Mouse (Mus musculus) Patski (cell line): ENCODE data around the gene Zmiz1. TPM values are rescaled to one million over a fixed set of nuclear protein-coding genes. Genes with fewer than 3 reads are reported as not detected.

ENCODE experiments used
- ATAC-seq: fragments of 100-300 bp; one replicate; pipeline ENCODE4 v1.8.0; 2021
- CTCF ChIA-PET: fragments of 350-600 bp; sonication (Branson Sonifier 250); formaldehyde crosslinking; loops from one replicate; lab custom pipeline; 2022; ENCODE audit warnings: inconsistent platforms; lab: Charles Lee
- POLR2A ChIA-PET: fragments of 350-600 bp; sonication (Branson Sonifier 250); formaldehyde crosslinking; loops from one replicate; lab custom pipeline; 2022; ENCODE audit warnings: antibody characterized with exemption, inconsistent platforms; lab: Charles Lee
- DNase-seq: peaks from one replicate; pipeline ENCODE4 v3.0.0-alpha.2; 2011; ENCODE audit warnings: low read depth, low spot score
- H3K27me3 ChIP-seq: fragments of 371-371 bp; one replicate; pipeline ENCODE4 v1.5.1; 2021
- CTCF ChIP-seq: fragments of 100-300 bp; IDR thresholded peaks from one replicate; pipeline ENCODE4 v1.5.1; 2021
- in situ Hi-C: fragments of 300-500 bp; cut with MboI; formaldehyde crosslinking; loops from 3 replicates; pipeline ENCODE4 v1.11.1; 2018; ENCODE audit warnings: low pct_unique_long_range_greater_than_20kb, mixed read lengths
- polyA plus RNA-seq: library from polyadenylated mRNA; unstranded; gene quantifications from one replicate; pipeline ENCODE4 v1.2.3, GENCODE M21; 2021

The Zmiz1 gene
- polyA plus RNA-seq, 1 experiment from 2014 or later, result 55.2 TPM

- no peak for DNase-seq
- CTCF ChIA-PET, result no interaction called here
- POLR2A ChIA-PET, result interaction anchor here (0.7 to 1.2 kb wide), 3 partner anchors 8 to 30 kb away, joined by 3 to 5 read pairs (median 3); no protein-coding TSS in a partner anchor
- no peak for TF ChIP-seq CTCF
- in situ Hi-C loops, result no loop called here
- H3K27me3 ChIP-seq, result no peaks in the 10 kb centered on the region
- ATAC-seq, result no peak
Measured at GRCm38 (mm10) chr14:25530342-25530741, 71.4 kb downstream of the Zmiz1 start.

DNA sequence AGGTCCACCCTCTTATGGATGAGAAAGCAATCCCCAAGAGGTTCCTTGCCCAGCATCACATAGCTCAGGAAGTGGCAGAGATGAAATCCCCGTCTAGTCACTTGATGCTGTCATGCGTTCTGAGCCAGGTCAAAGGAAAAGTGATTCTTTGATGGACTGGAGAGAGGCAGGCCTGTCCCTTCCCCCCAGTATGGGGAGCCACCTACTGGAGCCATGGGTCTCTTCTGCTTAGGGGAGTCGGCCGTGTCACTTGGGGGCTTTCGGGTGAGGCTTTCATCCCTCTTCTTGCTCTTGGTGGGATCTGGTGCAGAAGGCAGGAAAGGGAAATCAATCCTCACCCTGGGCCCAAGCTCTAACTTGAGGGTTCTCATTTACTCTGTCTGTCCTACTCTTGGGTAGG, 71.8 kb downstream of the Zmiz1 start:
- in situ Hi-C loops, result no loop called here
- ATAC-seq, result no peak
- CTCF ChIA-PET, result no interaction called here

DNA sequence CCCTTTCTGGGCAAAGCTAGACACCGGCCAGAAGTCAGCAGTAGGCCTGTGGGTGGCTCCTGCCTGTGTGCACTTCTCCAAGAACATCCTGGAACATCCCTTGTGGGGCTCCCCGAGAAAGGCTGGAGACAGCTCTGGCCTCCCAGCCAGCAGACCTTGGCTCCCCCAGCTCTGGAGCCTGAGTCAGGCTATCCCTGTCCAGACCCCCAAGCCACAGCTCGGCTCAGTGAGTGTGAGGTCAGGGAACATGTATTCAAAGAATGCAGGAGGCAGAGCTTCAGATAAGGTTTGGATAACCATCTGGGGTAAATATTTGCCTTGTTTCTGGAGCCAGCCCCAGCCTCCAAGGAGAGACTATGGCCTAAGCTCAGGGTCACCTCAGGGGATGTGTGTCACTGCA, 74.0 kb downstream of the Zmiz1 start:
- peak; percentile 86 for ATAC-seq
- in situ Hi-C loops, result no loop called here
- POLR2A ChIA-PET, result interaction anchor here (0.6 to 1.1 kb wide), 2 partner anchors 8 to 81 kb away, joined by 3 read pairs; no protein-coding TSS in a partner anchor
- DNase-seq, result peak; percentile 87
- no peak for TF ChIP-seq CTCF
- H3K27me3 ChIP-seq, result no peaks in the 10 kb centered on the region
- CTCF ChIA-PET, result interaction anchor here (0.9 to 2.4 kb wide), 3 partner anchors 8 to 33 kb away, joined by 3 to 7 read pairs (median 4); no protein-coding TSS in a partner anchor

More for the DNA sequence above, 71.8 kb downstream of the Zmiz1 start:
- POLR2A ChIA-PET, result interaction anchor here (0.9 to 1.1 kb wide), 2 partner anchors 8 to 10 kb away, joined by 3 read pairs; no protein-coding TSS in a partner anchor
- no peak for TF ChIP-seq CTCF
- H3K27me3 ChIP-seq, result no peaks in the 10 kb centered on the region
- no peak for DNase-seq

GRCm38 (mm10) chr14:25533631-25534395, 74.8 kb downstream of the Zmiz1 start:
- ATAC-seq, result peak; percentile 28
- no peaks in the 10 kb centered on the region for H3K27me3 ChIP-seq
- ChIA-PET POLR2A (interaction anchor here (0.7 to 1.2 kb wide), 4 partner anchors 9 to 30 kb away, joined by 3 read pairs; no protein-coding TSS in a partner anchor), CTCF (interaction anchor here (0.8 to 2.4 kb wide), 4 partner anchors 9 to 32 kb away, joined by 3 to 7 read pairs (median 4); no protein-coding TSS in a partner anchor)
- DNase-seq, result no peak
- in situ Hi-C loops, result no loop called here
- no peak for TF ChIP-seq CTCF

DNA sequence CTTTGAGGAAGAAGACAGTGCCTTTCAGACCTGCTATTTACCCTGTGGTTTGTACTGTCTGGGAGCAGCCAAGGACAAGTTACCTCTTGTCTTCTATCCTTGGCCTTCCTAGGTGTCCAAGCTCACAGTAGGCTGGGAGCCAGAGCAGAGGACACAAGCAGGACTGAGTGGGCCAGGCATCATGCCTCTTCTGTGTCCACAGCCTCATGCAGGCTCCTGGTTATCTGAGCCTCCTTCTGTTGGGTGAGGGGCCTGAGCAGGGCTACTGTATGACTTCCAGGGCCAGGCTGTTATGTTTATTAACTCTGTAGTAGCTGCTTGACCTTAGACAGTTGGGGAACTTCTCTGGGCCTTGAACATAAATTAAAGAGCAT, 75.4 kb downstream of the Zmiz1 start:
- DNase-seq, result no peak
- no peak for ATAC-seq
- TF ChIP-seq CTCF, result no peak
- in situ Hi-C loops, result no loop called here
- CTCF ChIA-PET, result interaction anchor here (0.8 kb wide), 1 partner anchor 32 kb away, joined by 3 read pairs; no protein-coding TSS in a partner anchor
- H3K27me3 ChIP-seq, result no peaks in the 10 kb centered on the region
- POLR2A ChIA-PET, result interaction anchor here (0.9 to 1.2 kb wide), 3 partner anchors 9 to 11 kb away, joined by 3 read pairs; no protein-coding TSS in a partner anchor

DNA sequence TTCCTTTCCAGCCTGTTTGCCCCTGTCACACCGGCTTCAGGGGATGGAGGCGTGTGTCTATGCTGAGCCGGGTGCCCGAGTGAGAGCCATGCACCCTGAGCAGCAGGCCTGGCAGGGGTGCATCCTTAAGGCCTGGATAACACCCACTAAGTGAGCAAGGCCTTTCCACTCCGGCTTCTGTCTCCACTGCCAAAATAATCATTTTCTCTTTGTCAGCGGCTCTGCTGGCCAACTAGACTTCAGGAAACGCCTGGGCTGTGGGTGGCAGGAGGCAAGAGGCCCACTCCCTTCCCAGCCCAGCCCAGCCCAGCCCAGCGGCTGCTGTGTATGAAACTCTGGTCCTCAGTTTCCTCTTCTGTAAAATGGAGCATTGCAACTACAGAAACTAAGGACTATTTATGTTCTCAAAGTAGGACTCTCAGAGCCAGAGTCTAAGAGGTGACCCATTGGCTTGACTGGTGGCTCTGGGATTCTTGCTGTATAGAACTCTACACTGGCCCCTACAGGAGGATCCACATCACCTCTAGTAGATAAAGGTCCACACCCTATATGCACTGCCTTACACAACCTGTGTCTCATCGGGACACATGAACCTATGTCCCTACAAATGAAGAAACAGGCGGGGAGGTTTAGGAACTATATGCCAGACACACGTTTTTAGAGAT, 76.1 kb downstream of the Zmiz1 start:
- H3K27me3 ChIP-seq, result no peaks in the 10 kb centered on the region
- DNase-seq (no peak), ATAC-seq (no peak)
- in situ Hi-C loops, result no loop called here
- ChIA-PET CTCF (interaction anchor here (1.1 kb wide), 1 partner anchor 16 kb away, joined by 3 read pairs; no protein-coding TSS in a partner anchor), POLR2A (interaction anchor here (0.9 to 1.2 kb wide), 2 partner anchors 8 to 11 kb away, joined by 3 read pairs; no protein-coding TSS in a partner anchor)
- no peak for TF ChIP-seq CTCF

DNA sequence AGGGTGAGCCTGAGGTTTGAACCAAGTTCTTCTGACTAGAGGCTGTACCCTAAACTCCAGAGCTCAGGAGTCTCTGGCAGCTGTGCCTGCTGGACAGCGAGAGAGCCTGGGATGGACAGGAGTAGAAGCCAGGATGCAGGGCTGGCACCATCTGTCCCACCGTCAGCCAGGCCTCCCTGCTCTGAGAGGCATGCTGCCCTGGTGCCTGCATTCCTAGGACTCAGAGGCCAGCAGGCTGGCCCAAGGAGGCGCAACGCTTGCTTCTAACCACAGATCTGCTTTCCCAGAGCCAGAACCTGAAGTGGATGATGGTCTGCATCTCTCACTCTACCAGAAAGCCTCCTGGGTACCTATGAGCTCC, 76.6 kb downstream of the Zmiz1 start:
- no peaks in the 10 kb centered on the region for H3K27me3 ChIP-seq
- DNase-seq, result no peak
- no peak for TF ChIP-seq CTCF
- ATAC-seq, result no peak
- ChIA-PET CTCF (interaction anchor here (1.1 kb wide), 1 partner anchor 15 kb away, joined by 3 read pairs; no protein-coding TSS in a partner anchor), POLR2A (no interaction called here)
- in situ Hi-C loops, result no loop called here

DNA sequence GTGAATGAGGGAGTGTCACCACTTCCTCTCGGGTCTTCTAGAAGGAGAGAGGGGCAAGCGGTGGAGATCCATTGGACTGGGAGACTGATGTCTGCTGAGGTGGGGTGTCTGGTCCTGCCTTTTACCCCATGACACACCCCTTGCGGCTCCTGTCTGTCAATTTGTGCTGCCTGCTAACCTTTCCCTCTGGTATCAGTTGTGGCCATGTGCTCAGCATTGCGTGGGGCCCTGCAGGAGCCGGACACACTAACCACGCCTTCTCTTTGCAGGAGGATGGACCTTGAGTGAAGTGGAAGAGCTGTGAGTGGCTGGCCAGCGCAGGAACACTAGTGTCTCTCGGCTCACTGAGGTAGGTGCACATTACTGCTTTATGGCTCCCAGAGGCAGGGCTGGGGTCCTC, 77.5 kb downstream of the Zmiz1 start:
- in situ Hi-C loops, result no loop called here
- TF ChIP-seq CTCF, result no peak
- CTCF ChIA-PET, result interaction anchor here (1.1 kb wide), 1 partner anchor 14 kb away, joined by 3 read pairs; no protein-coding TSS in a partner anchor
- no peak for DNase-seq
- no peak for ATAC-seq
- H3K27me3 ChIP-seq, result no peaks in the 10 kb centered on the region
- POLR2A ChIA-PET, result no interaction called here

GRCm38 (mm10) chr14:25537351-25537750, 78.4 kb downstream of the Zmiz1 start:
- H3K27me3 ChIP-seq, result no peaks in the 10 kb centered on the region
- in situ Hi-C loops, result no loop called here
- ATAC-seq (no peak), DNase-seq (no peak)
- CTCF ChIA-PET, result interaction anchor here (1.0 kb wide), 1 partner anchor 30 kb away, joined by 3 read pairs; no protein-coding TSS in a partner anchor
- no peak for TF ChIP-seq CTCF
- POLR2A ChIA-PET, result no interaction called here

DNA sequence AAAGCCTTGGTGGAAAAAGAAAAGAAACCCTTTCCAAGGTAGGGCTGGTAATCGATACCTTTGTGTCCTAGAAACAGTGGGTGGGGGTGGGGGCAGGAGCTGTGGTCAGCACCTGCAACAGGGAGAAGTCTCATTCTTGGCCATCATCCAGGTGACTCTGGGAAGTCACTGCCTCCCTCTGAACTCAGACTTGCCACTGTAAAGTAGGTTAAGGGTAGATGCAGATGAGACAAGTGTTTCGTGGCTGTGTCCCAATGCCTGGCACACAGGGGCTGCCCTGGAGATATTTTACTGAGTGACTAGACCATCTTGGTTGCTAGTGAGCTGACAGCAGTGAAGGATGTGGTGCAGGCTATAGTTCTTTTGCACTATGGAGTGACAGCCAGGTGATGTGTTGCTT, 79.5 kb downstream of the Zmiz1 start:
- POLR2A ChIA-PET, result interaction anchor here (0.6 to 1.1 kb wide), 3 partner anchors 8 to 902 kb away, joined by 3 to 4 read pairs (median 3); no protein-coding TSS in a partner anchor
- no peak for ATAC-seq
- in situ Hi-C loops, result no loop called here
- no peak for TF ChIP-seq CTCF
- CTCF ChIA-PET, result interaction anchor here (1.2 kb wide), 1 partner anchor 28 kb away, joined by 3 read pairs; no protein-coding TSS in a partner anchor
- DNase-seq, result no peak
- no peaks in the 10 kb centered on the region for H3K27me3 ChIP-seq
